Mouse (Mus musculus): ENCODE data around the gene Txndc15. TPM values are rescaled to one million over a fixed set of nuclear protein-coding genes. Genes with fewer than 3 reads are reported as not detected.

The Txndc15 gene
- polyA plus RNA-seq, 1 experiment from 2014 or later: 94.5 TPM

DNA sequence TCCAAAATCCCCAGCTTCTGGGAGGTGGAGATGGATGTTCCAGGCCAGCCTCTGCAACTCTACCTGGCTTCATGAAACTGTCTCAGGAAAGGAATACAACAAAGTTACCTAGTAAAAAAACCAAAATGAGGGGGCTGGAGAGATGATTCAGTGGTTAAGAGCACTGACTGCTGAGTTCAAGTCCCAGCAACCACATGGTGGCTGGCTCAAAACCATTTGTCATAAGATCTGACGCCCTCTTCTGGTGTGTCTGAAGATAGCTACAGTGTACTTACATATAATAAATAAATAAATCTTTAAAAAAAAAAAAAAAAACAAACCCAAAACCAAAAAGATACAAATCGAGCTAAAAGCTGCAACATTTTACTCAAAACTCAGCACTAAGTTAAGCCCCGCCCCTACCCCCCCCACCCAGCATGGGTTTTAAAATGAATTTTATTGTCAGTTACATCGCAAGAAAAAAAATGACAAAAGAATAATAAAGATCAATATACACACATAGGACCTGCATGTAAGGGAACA is 12.2 kb downstream of the Txndc15 start:
- Histone ChIP-seq H3K4me3 (replicated peaks; ENCODE audit: low read depth, low read length) (peak overlapping the region; percentile 64), H3K9ac (ENCODE audit: low read depth, low read length) (peak overlapping the region; percentile 65), H3K36me3 (ENCODE audit: insufficient read depth, low read length) (peaks cover 9% of the 10 kb centered on the region; the same call in 1 of the 2 replicates), H3K4me1 (replicated peaks; ENCODE audit: insufficient read depth, low read length) (no peaks in the 10 kb centered on the region), H3K9me3 (replicated peaks; ENCODE audit: low read length) (no peaks in the 10 kb centered on the region), H3K4me2 (ENCODE audit: low read length) (peak overlapping the region; percentile 83), H3K27me3 (ENCODE audit: insufficient read depth, low read length) (no peaks in the 10 kb centered on the region), H3K27ac (peak overlapping the region; percentile 94)
- ATAC-seq (replicated peaks; ENCODE audit: low FRiP score, low read depth) (no peak), DNase-seq (ENCODE audit: low spot score) (no peak)
- 5% methylated on average over 4 of the region's 4 CpGs for WGBS
- TF ChIP-seq CTCF (IDR thresholded peaks at IDR 0.05; ENCODE audit: low read depth): peak; percentile 42

DNA sequence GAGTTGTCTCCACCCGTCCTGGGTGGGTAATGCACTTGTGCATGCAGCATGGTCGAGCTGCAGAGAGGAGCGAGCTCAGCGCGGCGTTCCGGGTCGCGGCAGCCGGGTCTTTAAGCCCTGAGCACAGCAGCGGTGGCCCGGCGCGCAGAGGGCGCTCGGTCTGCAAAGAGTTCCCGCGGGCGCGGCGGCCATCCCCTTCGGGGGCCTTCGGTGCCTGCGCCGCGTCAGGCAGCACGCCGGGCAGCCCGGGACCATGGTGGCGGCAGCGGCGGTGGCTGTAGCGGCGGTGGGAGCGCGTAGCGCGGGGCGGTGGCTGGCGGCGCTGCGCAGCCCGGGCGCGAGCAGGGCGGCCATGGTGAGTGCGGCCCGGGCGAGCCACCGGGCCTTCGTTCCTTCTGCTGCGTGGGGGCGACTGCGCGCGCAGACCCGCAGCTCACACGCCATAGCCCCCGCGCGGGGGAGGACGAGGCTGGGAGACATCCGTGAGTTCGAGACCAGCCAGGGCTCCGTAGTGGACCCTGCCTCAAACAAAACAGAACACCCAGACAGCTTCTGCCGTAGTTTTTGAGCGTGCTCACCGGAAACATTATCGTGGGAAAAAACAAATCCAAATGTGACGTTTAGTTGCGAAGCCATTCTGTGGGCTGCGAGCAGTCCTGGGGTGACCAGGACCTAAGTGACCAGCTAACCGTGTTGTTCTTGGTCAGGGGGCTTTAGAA is 12.8 kb downstream of the Txndc15 start, which contains the start of gene Pcbd2:
Pcbd2 (plus strand) TSS at position 249 of the 719 bp plus-strand sequence.
- H3K27ac ChIP-seq: peak within 1 kb of the TSS; percentile 94
- H3K9ac ChIP-seq (ENCODE audit: low read depth, low read length): peak within 1 kb of the TSS; percentile 65
- ATAC-seq (replicated peaks; ENCODE audit: low FRiP score, low read depth) (peak; percentile 90), DNase-seq (ENCODE audit: low spot score) (peak; percentile 89)
- peak within 1 kb of the TSS; percentile 83 for H3K4me2 ChIP-seq (ENCODE audit: low read length)
- peak within 1 kb of the TSS; percentile 64 for H3K4me3 ChIP-seq (replicated peaks; ENCODE audit: low read depth, low read length)
- 0 out of 2 replicates have a peak, but pooled peaks cover 6% of the 10 kb centered on the region for H3K36me3 ChIP-seq (ENCODE audit: insufficient read depth, low read length)
- no peaks in the 10 kb centered on the region for H3K27me3 ChIP-seq (ENCODE audit: insufficient read depth, low read length)
- WGBS: under 1% methylated on average over 72 of the region's 73 CpGs
- TF ChIP-seq CTCF (IDR thresholded peaks at IDR 0.05; ENCODE audit: low read depth): no peak
- H3K4me1 ChIP-seq (replicated peaks; ENCODE audit: insufficient read depth, low read length): no peaks in the 10 kb centered on the region
- no peaks in the 10 kb centered on the region for H3K9me3 ChIP-seq (replicated peaks; ENCODE audit: low read length)

DNA sequence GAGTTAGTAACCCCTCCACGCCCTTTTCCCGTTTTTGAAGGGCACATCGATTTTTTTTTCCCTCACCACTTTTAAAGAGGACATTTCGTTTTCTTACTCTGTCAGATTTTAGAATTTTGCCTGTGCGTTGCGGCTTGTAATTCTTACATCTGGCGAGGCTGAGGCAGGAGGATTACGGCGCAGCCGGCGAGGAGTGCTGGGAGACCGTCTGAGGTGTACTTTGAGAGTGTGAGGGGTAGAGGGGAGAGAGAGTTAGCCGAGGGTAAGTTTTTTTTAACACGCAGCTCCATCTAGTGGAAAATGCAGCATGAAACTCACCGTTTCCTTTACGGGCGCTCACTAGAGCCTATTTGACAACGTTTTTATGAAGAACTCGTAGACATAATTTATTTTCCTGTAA is 13.4 kb downstream of the Txndc15 start:
- Histone ChIP-seq H3K4me2 (ENCODE audit: low read length) (peak overlapping the region; percentile 83), H3K4me3 (replicated peaks; ENCODE audit: low read depth, low read length) (peak overlapping the region; percentile 64), H3K9ac (ENCODE audit: low read depth, low read length) (peak overlapping the region; percentile 65), H3K9me3 (replicated peaks; ENCODE audit: low read length) (no peaks in the 10 kb centered on the region), H3K36me3 (ENCODE audit: insufficient read depth, low read length) (0 out of 2 replicates have a peak, but pooled peaks cover 6% of the 10 kb centered on the region), H3K27me3 (ENCODE audit: insufficient read depth, low read length) (no peaks in the 10 kb centered on the region), H3K4me1 (replicated peaks; ENCODE audit: insufficient read depth, low read length) (no peaks in the 10 kb centered on the region), H3K27ac (peak overlapping the region; percentile 94)
- WGBS: 1% methylated on average over 19 of the region's 19 CpGs
- DNase-seq (ENCODE audit: low spot score) (peak; percentile 96), ATAC-seq (replicated peaks; ENCODE audit: low FRiP score, low read depth) (peak; percentile 52)
- TF ChIP-seq CTCF (IDR thresholded peaks at IDR 0.05; ENCODE audit: low read depth): peak; percentile 71

DNA sequence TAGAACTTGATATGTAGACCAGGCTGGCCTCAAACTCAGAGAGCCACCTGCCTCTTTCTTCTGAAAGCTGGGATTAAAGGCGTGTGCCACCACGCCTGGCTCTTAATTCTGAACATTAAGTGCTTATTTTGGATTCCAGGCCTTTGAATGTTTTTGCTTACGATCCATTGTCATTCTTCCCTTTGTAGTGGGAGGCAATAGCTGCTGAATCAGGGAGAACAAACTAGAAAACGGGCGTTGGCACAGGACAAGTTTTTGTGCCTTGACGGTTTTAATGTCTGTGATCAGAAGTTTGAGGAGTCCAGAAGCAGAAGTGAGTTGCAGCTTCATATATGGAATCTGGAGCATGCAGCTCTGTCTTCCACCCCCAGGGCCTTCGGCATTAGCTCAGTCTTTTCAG is 16.3 kb downstream of the Txndc15 start:
- H3K4me1 ChIP-seq (replicated peaks; ENCODE audit: insufficient read depth, low read length): no peaks in the 10 kb centered on the region
- no peak overlapping the region for H3K9ac ChIP-seq (ENCODE audit: low read depth, low read length)
- no peak for ATAC-seq (replicated peaks; ENCODE audit: low FRiP score, low read depth)
- no peaks in the 10 kb centered on the region for H3K9me3 ChIP-seq (replicated peaks; ENCODE audit: low read length)
- H3K27me3 ChIP-seq (ENCODE audit: insufficient read depth, low read length): no peaks in the 10 kb centered on the region
- no peak overlapping the region for H3K4me3 ChIP-seq (replicated peaks; ENCODE audit: low read depth, low read length)
- no peak overlapping the region for H3K27ac ChIP-seq
- TF ChIP-seq CTCF (IDR thresholded peaks at IDR 0.05; ENCODE audit: low read depth): no peak
- H3K4me2 ChIP-seq (ENCODE audit: low read length): no peak overlapping the region
- 88% methylated on average over 7 of the region's 7 CpGs for WGBS
- no peak for DNase-seq (ENCODE audit: low spot score)
- H3K36me3 ChIP-seq (ENCODE audit: insufficient read depth, low read length): no peaks in the 10 kb centered on the region

DNA sequence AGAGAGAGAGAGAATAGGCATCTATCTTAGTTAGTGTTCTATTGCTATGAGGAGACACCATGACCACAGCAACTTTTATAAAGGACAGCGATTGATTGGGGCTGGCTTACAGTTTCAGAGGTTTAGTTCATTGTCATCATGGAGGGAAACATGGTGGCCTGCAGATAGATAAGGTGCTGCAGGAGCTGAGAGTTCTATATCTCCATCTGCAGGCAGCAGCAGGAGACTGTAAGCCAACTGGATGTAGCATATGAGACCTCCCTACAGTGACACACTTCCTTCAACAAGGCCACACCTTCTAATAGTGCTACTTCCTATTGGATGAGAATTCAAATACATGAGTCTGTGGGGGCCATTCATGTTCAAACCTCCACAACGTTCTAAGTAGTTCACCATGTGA is 17.7 kb downstream of the Txndc15 start:
- Histone ChIP-seq H3K27me3 (ENCODE audit: insufficient read depth, low read length) (no peaks in the 10 kb centered on the region), H3K27ac (no peak overlapping the region), H3K4me2 (ENCODE audit: low read length) (no peak overlapping the region), H3K4me1 (replicated peaks; ENCODE audit: insufficient read depth, low read length) (no peaks in the 10 kb centered on the region), H3K9me3 (replicated peaks; ENCODE audit: low read length) (no peaks in the 10 kb centered on the region), H3K36me3 (ENCODE audit: insufficient read depth, low read length) (no peaks in the 10 kb centered on the region), H3K9ac (ENCODE audit: low read depth, low read length) (no peak overlapping the region), H3K4me3 (replicated peaks; ENCODE audit: low read depth, low read length) (no peak overlapping the region)
- no peak for ATAC-seq (replicated peaks; ENCODE audit: low FRiP score, low read depth)
- DNase-seq (ENCODE audit: low spot score): no peak
- no peak for TF ChIP-seq CTCF (IDR thresholded peaks at IDR 0.05; ENCODE audit: low read depth)
- 86% methylated on average over 2 of the region's 2 CpGs for WGBS

DNA sequence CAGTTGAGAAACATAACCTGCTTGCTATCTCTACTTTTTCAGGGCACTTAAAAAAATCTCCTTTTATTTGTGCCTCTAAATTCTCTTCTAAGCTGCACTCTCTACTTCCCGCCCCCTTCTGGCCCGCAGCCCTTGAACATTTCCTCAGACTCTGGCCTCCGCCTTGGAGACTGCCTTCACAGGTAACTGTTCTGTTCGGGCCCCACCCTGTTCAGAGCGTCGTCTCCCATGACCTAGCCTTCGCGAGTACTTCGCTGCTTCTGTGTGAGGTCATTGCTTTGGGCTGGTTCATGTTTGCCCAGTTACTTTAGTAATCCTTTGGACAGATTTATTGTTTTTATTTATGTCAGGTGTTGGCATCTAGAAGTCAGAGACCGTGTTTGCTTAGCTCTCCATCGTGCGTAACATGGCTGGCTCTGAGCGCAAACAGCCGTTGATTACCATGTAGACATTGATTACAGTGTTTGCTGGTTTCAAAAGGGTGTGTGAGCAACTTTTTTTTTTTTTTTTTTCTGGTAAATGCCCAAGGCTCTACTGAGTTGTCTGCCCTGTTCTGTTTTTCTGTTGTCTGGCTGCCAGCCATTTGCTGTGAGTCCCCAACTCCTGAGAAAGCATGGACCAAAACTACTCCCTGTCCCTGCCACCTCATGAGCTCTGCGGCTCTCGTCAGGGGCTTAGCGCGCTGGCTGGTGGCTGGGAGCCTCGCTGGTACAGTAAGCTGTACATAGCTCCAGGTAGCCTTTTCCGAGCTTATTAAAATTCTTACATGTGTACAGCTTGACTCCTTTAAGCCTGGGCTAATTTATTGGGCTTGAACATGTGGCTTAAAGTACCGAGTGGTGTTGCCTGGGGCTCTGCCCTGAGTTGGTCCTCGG is 19.4 kb downstream of the Txndc15 start:
- Histone ChIP-seq H3K4me2 (ENCODE audit: low read length) (no peak overlapping the region), H3K27ac (no peak overlapping the region), H3K4me1 (replicated peaks; ENCODE audit: insufficient read depth, low read length) (no peaks in the 10 kb centered on the region), H3K4me3 (replicated peaks; ENCODE audit: low read depth, low read length) (no peak overlapping the region), H3K9ac (ENCODE audit: low read depth, low read length) (no peak overlapping the region), H3K36me3 (ENCODE audit: insufficient read depth, low read length) (no peaks in the 10 kb centered on the region), H3K9me3 (replicated peaks; ENCODE audit: low read length) (no peaks in the 10 kb centered on the region), H3K27me3 (ENCODE audit: insufficient read depth, low read length) (no peaks in the 10 kb centered on the region)
- WGBS: 53% methylated on average over 22 of the region's 22 CpGs
- ATAC-seq (replicated peaks; ENCODE audit: low FRiP score, low read depth) (no peak), DNase-seq (ENCODE audit: low spot score) (no peak)
- no peak for TF ChIP-seq CTCF (IDR thresholded peaks at IDR 0.05; ENCODE audit: low read depth)
